Mouse (Mus musculus) MEL (cell line): ENCODE data around the gene Eml6. TPM values are rescaled to one million over a fixed set of nuclear protein-coding genes. Genes with fewer than 3 reads are reported as not detected.

Experiments used
- DNase-seq: peaks from one replicate; pipeline ENCODE4 v3.0.0; 2011; ENCODE audit warnings: low read depth, low spot score
- H3K27ac ChIP-seq: 2 replicates; pipeline ENCODE4 v1.5.1; 2012; ENCODE audit warnings: low read depth, mild to moderate bottlenecking, control low read depth, low read length, moderate library complexity; ENCODE audit not compliant: control insufficient read depth
- H3K27me3 ChIP-seq, 2 experiments: fragments of 150-350 bp in 1 of 2; sonication (generic) in 1 of 2; 2 replicates each; pipeline ENCODE4 v1.6.1; 2012; ENCODE audit warnings: low read length in 2 of 2, mild to moderate bottlenecking in 2 of 2, improper control_type of control experiment in 1 of 2, moderate library complexity in 1 of 2; ENCODE audit not compliant: insufficient read depth in 2 of 2, control insufficient read depth in 1 of 2
- H3K36me3 ChIP-seq, 2 experiments: 2 replicates each; pipeline ENCODE4 v1.6.1; 2012 to 2014; ENCODE audit warnings: low read length in 2 of 2, improper control_type of control experiment in 1 of 2, inconsistent platforms in 1 of 2, mild to moderate bottlenecking in 1 of 2; ENCODE audit not compliant: insufficient read depth in 2 of 2, control insufficient read depth in 1 of 2
- H3K4me1 ChIP-seq, 2 experiments: fragments of 150-350 bp in 1 of 2; sonication (generic) in 1 of 2; 2 replicates each; pipeline ENCODE4 v1.6.1; 2012; ENCODE audit warnings: low read length in 2 of 2, improper control_type of control experiment in 1 of 2, mild to moderate bottlenecking in 1 of 2; ENCODE audit not compliant: insufficient read depth in 2 of 2, control insufficient read depth in 1 of 2
- H3K4me3 ChIP-seq, 2 experiments: fragments of 150-350 bp in 1 of 2; sonication (generic) in 1 of 2; 2 replicates each; pipeline ENCODE4 v1.5.1; 2012; ENCODE audit warnings: low read depth in 2 of 2, low read length in 2 of 2, mild to moderate bottlenecking in 2 of 2, moderate library complexity in 2 of 2, control low read depth in 1 of 2, improper control_type of control experiment in 1 of 2; ENCODE audit not compliant: control insufficient read depth in 1 of 2, insufficient read depth in 1 of 2
- H3K79me2 ChIP-seq: 2 replicates; pipeline ENCODE4 v1.6.1; 2012; ENCODE audit warnings: mild to moderate bottlenecking, low read length, moderate library complexity; ENCODE audit not compliant: control insufficient read depth, poor library complexity, insufficient read depth
- H3K9ac ChIP-seq: 2 replicates; pipeline ENCODE4 v1.6.1; 2012; ENCODE audit warnings: low read depth, mild to moderate bottlenecking, control low read depth, low read length, moderate library complexity; ENCODE audit not compliant: control insufficient read depth, poor library complexity, severe bottlenecking
- H3K9me3 ChIP-seq: fragments of 150-350 bp; sonication (generic); replicated peaks from 2 replicates; pipeline ENCODE4 v1.6.1; 2012; ENCODE audit warnings: mild to moderate bottlenecking, low read length, improper control_type of control experiment, moderate library complexity; ENCODE audit not compliant: insufficient read depth
- CHD2 ChIP-seq: IDR thresholded peaks from 2 replicates; pipeline ENCODE4 v1.6.1; 2011; ENCODE audit warnings: low read length, improper control_type of control experiment
- CTCF ChIP-seq, 3 experiments: IDR thresholded peaks in 2 of 3; conservative IDR thresholded peaks in 1 of 3; 2 replicates each; pipeline ENCODE4 v1.5.1; 2011 to 2012; ENCODE audit warnings: low read length in 3 of 3, low read depth in 2 of 3, mild to moderate bottlenecking in 2 of 3, improper control_type of control experiment in 1 of 3, inconsistent platforms in 1 of 3, mixed read lengths in 1 of 3, moderate library complexity in 1 of 3; ENCODE audit not compliant: control insufficient read depth in 1 of 3, insufficient read depth in 1 of 3, poor library complexity in 1 of 3, severe bottlenecking in 1 of 3
- ELF1 ChIP-seq: IDR thresholded peaks from 2 replicates; pipeline ENCODE4 v1.6.1; 2014; ENCODE audit warnings: low read depth, mild to moderate bottlenecking, inconsistent platforms, low read length, improper control_type of control experiment, moderate library complexity
- EP300 ChIP-seq, 2 experiments: IDR thresholded peaks; 2 replicates each; pipeline ENCODE4 v1.6.1; 2011; ENCODE audit warnings: improper control_type of control experiment in 2 of 2, low read length in 2 of 2, low read depth in 1 of 2, mild to moderate bottlenecking in 1 of 2
- GABPA ChIP-seq: IDR thresholded peaks from 2 replicates; pipeline ENCODE4 v1.6.1; 2012; ENCODE audit warnings: low read depth, mild to moderate bottlenecking, inconsistent platforms, low read length, improper control_type of control experiment, moderate library complexity
- HCFC1 ChIP-seq: IDR thresholded peaks from 2 replicates; pipeline ENCODE4 v1.6.1; 2012; ENCODE audit warnings: low read depth, mild to moderate bottlenecking, inconsistent platforms, low read length, improper control_type of control experiment, moderate library complexity
- MAFK ChIP-seq: IDR thresholded peaks from 2 replicates; pipeline ENCODE4 v1.6.1; 2011; ENCODE audit warnings: low read depth, mild to moderate bottlenecking, low read length, improper control_type of control experiment, borderline replicate concordance
- MAZ ChIP-seq: IDR thresholded peaks from 2 replicates; pipeline ENCODE4 v1.6.1; 2012; ENCODE audit warnings: low read depth, mild to moderate bottlenecking, inconsistent platforms, low read length, improper control_type of control experiment
- NELFE ChIP-seq: IDR thresholded peaks from 2 replicates; pipeline ENCODE4 v1.6.1; 2011; ENCODE audit warnings: low read depth, low read length, improper control_type of control experiment
- NRF1 ChIP-seq: IDR thresholded peaks from 2 replicates; pipeline ENCODE4 v1.6.1; 2014; ENCODE audit warnings: low read depth, mild to moderate bottlenecking, inconsistent platforms, low read length, improper control_type of control experiment, moderate library complexity; ENCODE audit not compliant: poor library complexity, insufficient read depth, severe bottlenecking
- POLR2A ChIP-seq, 2 experiments: IDR thresholded peaks; 2 replicates each; pipeline ENCODE4 v1.6.1; 2011 to 2012; ENCODE audit warnings: low read length in 2 of 2, mild to moderate bottlenecking in 2 of 2, control low read depth in 1 of 2, improper control_type of control experiment in 1 of 2, low read depth in 1 of 2, moderate library complexity in 1 of 2; ENCODE audit not compliant: control insufficient read depth in 1 of 2, insufficient read depth in 1 of 2, poor library complexity in 1 of 2
- POLR2AphosphoS2 ChIP-seq: IDR thresholded peaks from 2 replicates; pipeline ENCODE4 v1.6.1; 2011; ENCODE audit warnings: low read length, improper control_type of control experiment
- RAD21 ChIP-seq: IDR thresholded peaks from 2 replicates; pipeline ENCODE4 v1.6.1; 2011; ENCODE audit warnings: mild to moderate bottlenecking, low read depth, low read length, improper control_type of control experiment
- SMC3 ChIP-seq: IDR thresholded peaks from 2 replicates; pipeline ENCODE4 v1.6.1; 2011; ENCODE audit warnings: low read depth, low read length, improper control_type of control experiment
- ZC3H11A ChIP-seq: IDR thresholded peaks from 2 replicates; pipeline ENCODE4 v1.6.1; 2012; ENCODE audit warnings: low read depth, mild to moderate bottlenecking, inconsistent platforms, low read length, improper control_type of control experiment
- ZKSCAN1 ChIP-seq: IDR thresholded peaks from 2 replicates; pipeline ENCODE4 v1.6.1; 2012; ENCODE audit warnings: low read depth, mild to moderate bottlenecking, inconsistent platforms, low read length, improper control_type of control experiment, moderate library complexity
- ZMIZ1 ChIP-seq: IDR thresholded peaks from 2 replicates; pipeline ENCODE4 v1.6.1; 2012; ENCODE audit warnings: low read depth, mild to moderate bottlenecking, inconsistent platforms, low read length, improper control_type of control experiment, moderate library complexity
- ZNF384 ChIP-seq: IDR thresholded peaks from 2 replicates; pipeline ENCODE4 v1.6.1; 2012; ENCODE audit warnings: low read depth, mild to moderate bottlenecking, inconsistent platforms, low read length, improper control_type of control experiment
- polyA plus RNA-seq, 2 experiments: library from polyadenylated mRNA; stranded (reverse) in 1 of 2; unstranded in 1 of 2; fragments of >175 nt in 1 of 2; fragments of >200 nt in 1 of 2; gene quantifications; 2 replicates each; pipeline versions ENCODE4 v1.2.1 to v1.2.4; 2012; ENCODE audit warnings: low replicate concordance in 2 of 2, low read depth in 1 of 2; ENCODE audit not compliant: insufficient read length in 2 of 2, insufficient read depth in 1 of 2, missing spikeins in 1 of 2
- total RNA-seq: library from RNA; depleted of rRNA; stranded (reverse); fragments of 300-350 nt; gene quantifications from 2 replicates; pipeline ENCODE4 v1.2.3, GENCODE M21; 2012

Gene Eml6
- total and polyA plus RNA-seq, 3 experiments = 2.7 to 2.8 TPM; not detected in 1

DNA sequence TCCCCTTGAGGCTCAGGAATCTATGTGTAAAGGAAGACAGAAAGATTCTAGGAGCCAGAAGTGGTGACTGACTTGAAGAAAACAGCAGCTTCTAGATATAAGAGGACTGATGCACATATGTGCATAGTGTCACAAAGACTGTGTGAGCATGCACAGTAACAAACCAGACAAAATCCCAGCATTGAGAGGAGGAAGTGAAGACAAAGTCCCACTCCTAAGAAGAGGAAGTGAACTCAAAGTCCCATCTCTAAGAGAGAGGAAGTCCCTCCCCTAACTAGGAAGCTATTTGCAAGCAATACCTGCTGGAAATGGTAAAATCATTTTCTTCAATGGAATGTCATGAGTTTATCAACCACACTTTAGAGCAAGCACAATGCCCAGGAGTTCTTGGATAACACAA, 161.6 kb downstream of the Eml6 start:
- H3K36me3 ChIP-seq = peaks cover 0 to 4% of the 10 kb centered on the region in 2 experiments; a peak in 1 of 4 replicates
- peak; percentile 65 for DNase-seq
- no peaks in the 10 kb centered on the region for H3K4me1 ChIP-seq
- H3K9me3 ChIP-seq = no peaks in the 10 kb centered on the region
- no peaks in the 10 kb centered on the region for H3K79me2 ChIP-seq
- peak; percentile 44; the same call in 1 of the 2 replicates for TF ChIP-seq ELF1
- TF ChIP-seq NRF1 = no peak
- TF ChIP-seq EP300 (IDR thresholded peaks at IDR 0.05; ENCODE audit: low read depth in 1 of 2, low read length in 2 of 2) = peak in 1 of 2 experiments; percentile 36; a peak in 1 of 4 replicates
- peak; percentile 44; the same call in 1 of the 2 replicates for TF ChIP-seq HCFC1
- TF ChIP-seq CHD2 = no peak
- TF ChIP-seq POLR2AphosphoS2 = no peak
- TF ChIP-seq NELFE = no peak
- no peak overlapping the region for H3K9ac ChIP-seq
- no peaks in the 10 kb centered on the region for H3K27me3 ChIP-seq
- no peak overlapping the region for H3K4me3 ChIP-seq
- H3K27ac ChIP-seq = no peak overlapping the region

DNA sequence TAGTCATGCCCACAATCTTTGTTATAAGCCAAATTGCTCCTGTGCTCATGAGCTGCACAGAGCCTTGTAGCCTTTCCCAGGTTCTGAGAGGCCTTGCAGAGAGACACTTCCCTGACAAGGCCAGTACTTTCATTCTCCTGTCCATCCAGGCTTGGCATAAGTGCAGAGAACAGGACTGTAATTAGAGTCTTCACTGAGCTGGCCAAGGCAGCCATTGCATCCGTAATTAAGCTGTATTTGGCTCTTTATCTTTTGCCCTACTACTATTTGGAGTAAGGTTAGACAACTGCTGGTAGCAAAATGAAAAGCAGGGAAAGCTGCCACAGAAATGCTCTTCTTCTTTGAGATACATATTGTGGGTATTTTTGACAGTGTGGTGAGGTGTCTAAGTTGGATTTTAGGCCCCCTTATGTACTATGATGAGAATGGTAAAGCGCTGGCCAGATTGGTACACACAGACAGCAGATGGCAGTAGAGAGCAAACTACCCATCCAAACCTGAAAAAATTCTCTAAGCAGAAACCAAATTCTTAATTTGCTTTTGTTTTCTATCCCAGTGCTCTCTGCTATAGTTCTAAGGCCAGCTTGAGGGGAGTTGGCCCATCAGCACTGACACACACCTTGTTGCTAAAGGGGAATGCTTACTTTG, 164.0 kb downstream of the Eml6 start:
- no peaks in the 10 kb centered on the region for H3K4me1 ChIP-seq
- peaks cover 0 to 4% of the 10 kb centered on the region in 2 experiments; a peak in 1 of 4 replicates for H3K36me3 ChIP-seq
- H3K9ac ChIP-seq = peak overlapping the region; percentile 56
- H3K4me3 ChIP-seq = peak overlapping the region; percentile 24 to 48; a peak in 3 of 4 replicates
- TF ChIP-seq NRF1 (no peak), ZC3H11A (peak; percentile 76), RAD21 (peak; percentile 76), ZNF384 (peak; percentile 72), CTCF (IDR thresholded peaks at IDR 0.05 in 2 of 3, conservative IDR thresholded peaks at IDR 0.05 in 1 of 3; ENCODE audit: control insufficient read depth in 1 of 3, insufficient read depth in 1 of 3, low read depth in 2 of 3, low read length in 3 of 3, poor library complexity in 1 of 3, severe bottlenecking in 1 of 3) (peak; percentile 68 to 88 (median 82)), GABPA (no peak), SMC3 (peak; percentile 95), ELF1 (no peak)
- no peaks in the 10 kb centered on the region for H3K79me2 ChIP-seq
- peak; percentile 78 for DNase-seq
- H3K27me3 ChIP-seq = no peaks in the 10 kb centered on the region
- no peaks in the 10 kb centered on the region for H3K9me3 ChIP-seq
- no peak overlapping the region for H3K27ac ChIP-seq

DNA sequence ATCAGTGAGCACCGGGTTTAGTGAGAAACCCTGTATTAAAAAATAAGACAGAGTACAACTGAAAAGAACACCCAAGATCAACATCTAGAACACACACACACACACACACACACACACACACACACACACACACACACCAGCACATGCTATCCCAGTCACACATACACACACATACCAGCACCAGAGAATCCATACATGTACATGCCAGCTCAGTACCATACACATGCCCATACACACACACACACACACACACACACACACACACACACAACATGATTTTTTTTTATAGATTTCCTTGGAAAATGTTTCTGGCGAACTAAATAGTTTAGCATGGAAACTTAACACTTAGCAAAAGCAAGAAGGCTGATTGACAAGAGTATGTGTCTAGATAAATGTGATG, 164.8 kb downstream of the Eml6 start:
- no peaks in the 10 kb centered on the region for H3K79me2 ChIP-seq
- peaks cover 0 to 4% of the 10 kb centered on the region in 2 experiments; a peak in 1 of 4 replicates for H3K36me3 ChIP-seq
- no peak for DNase-seq
- H3K4me1 ChIP-seq = no peaks in the 10 kb centered on the region
- no peak overlapping the region for H3K4me3 ChIP-seq
- no peak overlapping the region for H3K27ac ChIP-seq
- TF ChIP-seq NELFE (no peak), ZKSCAN1 (no peak), MAZ (no peak), CTCF (IDR thresholded peaks at IDR 0.05 in 2 of 3, conservative IDR thresholded peaks at IDR 0.05 in 1 of 3; ENCODE audit: control insufficient read depth in 1 of 3, insufficient read depth in 1 of 3, low read depth in 2 of 3, low read length in 3 of 3, poor library complexity in 1 of 3, severe bottlenecking in 1 of 3) (no peak), ELF1 (no peak), HCFC1 (no peak), POLR2A (IDR thresholded peaks at IDR 0.05; ENCODE audit: control insufficient read depth in 1 of 2, insufficient read depth in 1 of 2, low read depth in 1 of 2, low read length in 2 of 2, poor library complexity in 1 of 2) (no peak), RAD21 (no peak), ZC3H11A (no peak), MAFK (no peak), ZMIZ1 (no peak)
- TF ChIP-seq, all 39 proteins: peak for 0
- Histone ChIP-seq H3K9me3 (no peaks in the 10 kb centered on the region), H3K27me3 (no peaks in the 10 kb centered on the region), H3K9ac (no peak overlapping the region)
